Mouse (Mus musculus) kidney, adult 9 months (tissue): ENCODE measurements at regions not wholly inside any gene's neighbourhood (a gene's known extent, or its start where the extent isn't known, plus 50 kb on each side); places are given as distances from the start of the nearest gene placed in this dataset.
"Not testable (repeated sequence)": the region's sequence is repeated elsewhere in the genome, so short reads cannot be mapped to it uniquely, and the experiment has no call there.

Source experiments
- DNase-seq: peaks from one replicate; pipeline ENCODE4 v3.0.0; 2022

GRCm38 (mm10) chr5:18502831-18503230 lies 142.7 kb upstream of the Gnai1 start:
- DNase-seq, result peak; percentile 18

- DNase-seq, result no peak
Measured at GRCm38 (mm10) chr5:18494305-18494704, 134.2 kb upstream of the Gnai1 start.

- DNase-seq, result no peak
Measured at GRCm38 (mm10) chr5:18489709-18490108, 129.6 kb upstream of the Gnai1 start.

GRCm38 (mm10) chr5:18487076-18487772 lies 127.1 kb upstream of the Gnai1 start:
- no peak for DNase-seq

GRCm38 (mm10) chr5:18484376-18484775 lies 124.2 kb upstream of the Gnai1 start:
- no peak for DNase-seq

- no peak for DNase-seq
Measured at GRCm38 (mm10) chr5:18478420-18478819, 118.3 kb upstream of the Gnai1 start.

- DNase-seq, result no peak
Measured at GRCm38 (mm10) chr5:18477372-18478017, 117.3 kb upstream of the Gnai1 start.

GRCm38 (mm10) chr5:18472114-18472513 lies 112.0 kb upstream of the Gnai1 start:
- no peak for DNase-seq

GRCm38 (mm10) chr5:18457771-18458170 lies 97.6 kb upstream of the Gnai1 start:
- DNase-seq, result peak; percentile 54

GRCm38 (mm10) chr5:18456196-18456595 lies 96.0 kb upstream of the Gnai1 start:
- DNase-seq, result no peak

GRCm38 (mm10) chr5:18452871-18453757 lies 93.0 kb upstream of the Gnai1 start:
- DNase-seq, result not testable (repeated sequence)

GRCm38 (mm10) chr5:18449261-18449660 lies 89.1 kb upstream of the Gnai1 start:
- no peak for DNase-seq

- DNase-seq, result no peak
Measured at GRCm38 (mm10) chr5:18448330-18448670, 88.1 kb upstream of the Gnai1 start.

- no peak for DNase-seq
Measured at GRCm38 (mm10) chr5:18447665-18448329, 87.6 kb upstream of the Gnai1 start.

GRCm38 (mm10) chr5:18445969-18446368 lies 85.8 kb upstream of the Gnai1 start:
- peak; percentile 79 for DNase-seq

GRCm38 (mm10) chr5:18439986-18440385 lies 79.8 kb upstream of the Gnai1 start:
- DNase-seq, result no peak

- DNase-seq, result no peak
Measured at GRCm38 (mm10) chr5:18439281-18439680, 79.1 kb upstream of the Gnai1 start.

GRCm38 (mm10) chr5:18436099-18436748 lies 76.1 kb upstream of the Gnai1 start:
- no peak for DNase-seq

GRCm38 (mm10) chr5:18434245-18434644 lies 74.1 kb upstream of the Gnai1 start:
- DNase-seq, result no peak

GRCm38 (mm10) chr5:18433287-18433686 lies 73.1 kb upstream of the Gnai1 start:
- DNase-seq, result no peak

- DNase-seq, result peak; percentile 2
Measured at GRCm38 (mm10) chr5:18425098-18425497, 64.9 kb upstream of the Gnai1 start.

- DNase-seq, result no peak
Measured at GRCm38 (mm10) chr5:18414892-18415291, 54.7 kb upstream of the Gnai1 start.
